Mouse (Mus musculus): ENCODE data around the gene Shisa3. TPM values are rescaled to one million over a fixed set of nuclear protein-coding genes. Genes with fewer than 3 reads are reported as not detected.

Shisa3 gene
- total RNA-seq, 2 experiments from 2014 or later = 0.23 to 0.49 TPM

Small RNA genes within 50 kb of the gene (microRNA-seq; reads per million reads assigned to microRNA genes)
- not detected for gene Gm23617

Other genes with a start within 250 kb of the Shisa3 start
- 1 to 10 TPM in 1 of 2 experiments, under 1 TPM in 1; 0.56 to 1.1 TPM for gene Bend4, start 179.6 kb upstream of the Shisa3 start, total RNA-seq (2021)
- 10 to 100 TPM; 15.8 to 25.7 TPM for gene Atp8a1, start 239.6 kb downstream of the Shisa3 start, total RNA-seq (2021)

Measured in adrenal gland, postnatal 36 days (tissue).